Mouse (Mus musculus) intestine, embryonic 14.5 days (tissue): ENCODE measurements at regions not wholly inside any gene's neighbourhood (a gene's known extent, or its start where the extent isn't known, plus 50 kb on each side); places are given as distances from the start of the nearest gene placed in this dataset.

Experiments
- ATAC-seq: fragments of 200-750 bp; cut with Nextera tagmentation; replicated peaks from 2 replicates; pipeline ENCODE4 v1.8.0; 2017; ENCODE audit warnings: low read depth, moderate number of reproducible peaks, moderate TSS enrichment, moderate library complexity; ENCODE audit not compliant: low FRiP score, low TSS enrichment
- DNase-seq: peaks from one replicate; pipeline ENCODE4 v3.0.0-alpha.2; 2018; ENCODE audit warnings: low spot score
- H3K27ac ChIP-seq: fragments of 300-500 bp; sonication (generic); 2 replicates; pipeline ENCODE4 v1.5.1; 2014; ENCODE audit warnings: low read depth, mild to moderate bottlenecking, control low read depth
- H3K27me3 ChIP-seq: fragments of 300-500 bp; sonication (generic); replicated peaks from 2 replicates; pipeline ENCODE4 v1.6.1; 2014; ENCODE audit warnings: low read length, control low read depth; ENCODE audit not compliant: control insufficient read depth, insufficient read depth
- H3K36me3 ChIP-seq: fragments of 300-500 bp; sonication (generic); 2 replicates; pipeline ENCODE4 v1.6.1; 2014; ENCODE audit warnings: low read length, control low read depth; ENCODE audit not compliant: control insufficient read depth, insufficient read depth
- H3K4me1 ChIP-seq: fragments of 300-500 bp; sonication (generic); replicated peaks from 2 replicates; pipeline ENCODE4 v1.6.1; 2014; ENCODE audit warnings: low read length, control low read depth, mixed read lengths; ENCODE audit not compliant: control insufficient read depth, insufficient read depth
- H3K4me2 ChIP-seq: fragments of 300-500 bp; sonication (generic); 2 replicates; pipeline ENCODE4 v1.6.1; 2014; ENCODE audit warnings: low read length
- H3K4me3 ChIP-seq: fragments of 300-500 bp; sonication (generic); 2 replicates; pipeline ENCODE4 v1.5.1; 2014; ENCODE audit warnings: low read depth, low read length, control low read depth, mixed read lengths
- H3K9ac ChIP-seq: fragments of 300-500 bp; sonication (generic); 2 replicates; pipeline ENCODE4 v1.6.1; 2014; ENCODE audit warnings: mild to moderate bottlenecking, low read length
- H3K9me3 ChIP-seq: fragments of 300-500 bp; sonication (generic); 2 replicates; pipeline ENCODE4 v1.6.1; 2016; ENCODE audit warnings: low read length, control low read depth; ENCODE audit not compliant: control insufficient read depth
- WGBS: fragments of 180-500 bp; shearing (Covaris S2); extraction: QIAGEN DNeasy Blood & Tissue Kit; methylation state at CpG from one replicate; pipeline ENCODE4 v1.1.7; 2014; 5-methylcytosine and 5-hydroxymethylcytosine counted together

DNA sequence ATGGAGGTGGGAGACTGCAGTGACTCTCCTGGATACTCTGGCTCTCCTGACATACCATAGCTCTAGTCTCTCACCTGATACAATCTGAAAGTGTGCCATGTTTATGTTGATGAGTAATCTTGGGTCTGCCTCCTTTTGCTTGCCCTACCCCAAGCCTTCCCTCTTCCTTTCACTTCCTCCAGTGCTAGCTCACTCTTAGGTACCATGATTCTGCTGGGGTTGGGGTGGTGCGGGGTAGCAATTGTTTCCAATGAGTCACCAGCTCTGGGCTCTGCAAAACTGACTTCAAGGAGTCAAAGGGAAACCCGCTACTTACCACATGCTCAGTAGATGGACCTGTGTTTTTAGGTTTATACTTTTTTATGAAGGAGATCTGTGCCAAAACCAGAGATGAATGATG, 89.3 kb upstream of the Cdkn3 start:
- H3K36me3 ChIP-seq, result no peaks in the 10 kb centered on the region
- H3K27me3 ChIP-seq, result no peaks in the 10 kb centered on the region
- DNase-seq (no peak), ATAC-seq (no peak)
- H3K4me2 ChIP-seq, result no peak overlapping the region
- no peak overlapping the region for H3K9ac ChIP-seq
- WGBS, result 97% methylated on average over 2 of the region's 2 CpGs
- no peaks in the 10 kb centered on the region for H3K9me3 ChIP-seq
- no peaks in the 10 kb centered on the region for H3K4me1 ChIP-seq
- no peak overlapping the region for H3K27ac ChIP-seq
- H3K4me3 ChIP-seq, result no peak overlapping the region

DNA sequence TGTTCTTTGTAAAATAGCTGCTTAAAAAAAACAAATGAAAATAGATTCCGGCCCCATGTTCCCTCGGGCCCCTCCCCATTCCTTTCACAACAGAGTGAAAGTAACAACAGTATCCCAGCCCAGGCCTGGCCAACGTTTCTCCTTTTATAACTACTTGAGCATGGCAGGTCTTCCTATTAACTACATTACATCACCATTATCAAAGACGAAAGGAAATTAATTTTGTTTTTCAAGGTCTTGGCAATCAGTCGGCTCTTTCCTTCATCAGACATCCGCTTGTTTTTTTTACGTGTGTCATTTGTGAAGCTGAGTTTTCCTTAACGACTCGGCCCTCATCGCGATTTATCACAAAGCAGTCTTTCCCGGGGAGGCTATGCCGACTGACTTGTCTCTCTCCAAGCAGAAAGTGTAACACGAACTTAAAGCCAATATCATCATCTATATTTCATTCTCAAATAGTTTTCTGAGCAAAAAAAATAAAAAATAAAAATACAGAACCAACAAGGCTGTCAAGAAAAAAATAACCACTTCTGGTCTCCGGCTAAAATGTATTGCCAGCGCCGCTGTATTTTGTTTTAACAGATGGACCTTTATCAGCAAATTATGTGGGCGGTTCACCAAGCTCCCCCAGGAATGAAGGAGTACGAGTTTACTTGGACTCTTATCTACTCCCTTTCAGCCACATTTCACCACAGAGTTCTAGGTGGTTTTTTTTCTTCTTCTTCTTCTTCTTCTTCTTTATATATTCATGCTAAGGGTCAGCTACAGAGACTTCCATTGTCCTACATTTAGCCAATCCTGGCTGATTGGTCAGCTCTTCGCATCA, 89.9 kb upstream of the Cdkn3 start:
- ATAC-seq, result no peak
- no peak for DNase-seq
- Histone ChIP-seq H3K27me3 (no peaks in the 10 kb centered on the region), H3K27ac (no peak overlapping the region), H3K9ac (no peak overlapping the region), H3K4me2 (no peak overlapping the region), H3K36me3 (no peaks in the 10 kb centered on the region), H3K4me3 (no peak overlapping the region), H3K4me1 (no peaks in the 10 kb centered on the region), H3K9me3 (no peaks in the 10 kb centered on the region)
- 69% methylated on average over 20 of the region's 20 CpGs for WGBS

GRCm38 (mm10) chr14:46668275-46668674, 92.1 kb upstream of the Cdkn3 start:
- Histone ChIP-seq H3K9ac (no peak overlapping the region), H3K4me3 (no peak overlapping the region), H3K27me3 (no peaks in the 10 kb centered on the region), H3K9me3 (no peaks in the 10 kb centered on the region), H3K27ac (no peak overlapping the region), H3K36me3 (no peaks in the 10 kb centered on the region), H3K4me2 (no peak overlapping the region), H3K4me1 (no peaks in the 10 kb centered on the region)
- WGBS, result 75% methylated on average over 3 of the region's 3 CpGs
- no peak for ATAC-seq
- DNase-seq, result no peak

- Histone ChIP-seq H3K4me1 (peaks cover 8% of the 10 kb centered on the region), H3K9ac (no peak overlapping the region), H3K9me3 (no peaks in the 10 kb centered on the region), H3K4me2 (no peak overlapping the region), H3K27ac (no peak overlapping the region), H3K4me3 (no peak overlapping the region), H3K27me3 (no peaks in the 10 kb centered on the region), H3K36me3 (no peaks in the 10 kb centered on the region)
- ATAC-seq, result 0 out of 2 replicates have a peak, but pooled peaks have one; percentile 45
- WGBS, result 70% methylated on average over 6 of the region's 6 CpGs
- DNase-seq, result no peak
Observed at GRCm38 (mm10) chr14:46664305-46664704, 96.0 kb upstream of the Cdkn3 start.

GRCm38 (mm10) chr14:46663529-46663928, 96.8 kb upstream of the Cdkn3 start:
- H3K4me2 ChIP-seq, result no peak overlapping the region
- H3K9ac ChIP-seq, result no peak overlapping the region
- H3K9me3 ChIP-seq, result no peaks in the 10 kb centered on the region
- DNase-seq (no peak), ATAC-seq (no peak)
- no peak overlapping the region for H3K27ac ChIP-seq
- peaks cover 8% of the 10 kb centered on the region for H3K4me1 ChIP-seq
- H3K36me3 ChIP-seq, result no peaks in the 10 kb centered on the region
- H3K4me3 ChIP-seq, result no peak overlapping the region
- H3K27me3 ChIP-seq, result no peaks in the 10 kb centered on the region
- 82% methylated on average over 5 of the region's 5 CpGs for WGBS

GRCm38 (mm10) chr14:46661792-46662545, 98.4 kb upstream of the Cdkn3 start:
- H3K36me3 ChIP-seq, result no peaks in the 10 kb centered on the region
- ATAC-seq (peak; percentile 58), DNase-seq (peak; percentile 63)
- no peak overlapping the region for H3K4me3 ChIP-seq
- 10% methylated on average over 9 of the region's 9 CpGs for WGBS
- H3K27me3 ChIP-seq, result no peaks in the 10 kb centered on the region
- H3K4me1 ChIP-seq, result peaks cover 8% of the 10 kb centered on the region
- H3K27ac ChIP-seq, result peak overlapping the region; percentile 8; the same call in 1 of the 2 replicates
- no peaks in the 10 kb centered on the region for H3K9me3 ChIP-seq
- no peak overlapping the region for H3K9ac ChIP-seq
- H3K4me2 ChIP-seq, result no peak overlapping the region

DNA sequence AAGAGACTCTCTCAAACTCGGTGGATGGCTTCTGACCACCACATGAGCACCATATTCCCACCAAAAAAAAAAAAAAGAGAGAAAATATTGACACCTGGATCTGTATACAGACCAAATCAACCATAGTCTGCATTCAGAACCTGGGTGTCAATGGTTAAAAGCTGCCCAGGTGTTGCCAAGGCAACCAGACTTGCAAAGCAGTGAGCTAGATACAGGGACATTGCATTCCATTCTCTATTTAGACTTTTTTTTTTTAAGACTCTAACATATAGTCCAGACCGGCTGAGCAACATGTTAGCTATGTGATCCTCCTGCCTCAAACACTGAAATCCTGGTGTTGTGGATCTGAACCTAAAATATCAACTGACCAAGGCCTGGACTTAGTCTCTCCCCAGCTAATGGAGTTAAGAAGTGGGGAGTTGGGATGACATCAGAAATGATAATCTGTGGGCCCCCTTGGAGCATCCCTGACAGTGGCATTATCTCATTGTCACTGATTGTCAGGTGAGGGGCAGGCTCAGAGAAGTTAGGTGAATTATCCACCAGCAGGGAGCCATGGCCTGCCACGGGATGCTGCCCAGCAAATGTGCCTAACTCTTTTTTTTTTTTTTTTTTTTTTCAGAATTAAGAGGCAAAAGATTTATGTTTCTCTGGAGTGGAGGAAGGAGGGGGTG, 99.1 kb upstream of the Cdkn3 start:
- ATAC-seq, result no peak
- 38% methylated on average over 3 of the region's 3 CpGs for WGBS
- no peak overlapping the region for H3K4me2 ChIP-seq
- no peaks in the 10 kb centered on the region for H3K27me3 ChIP-seq
- no peak overlapping the region for H3K9ac ChIP-seq
- H3K27ac ChIP-seq, result peak overlapping the region; percentile 8; the same call in 1 of the 2 replicates
- H3K4me1 ChIP-seq, result peaks cover 8% of the 10 kb centered on the region
- DNase-seq, result no peak
- no peaks in the 10 kb centered on the region for H3K9me3 ChIP-seq
- no peak overlapping the region for H3K4me3 ChIP-seq
- no peaks in the 10 kb centered on the region for H3K36me3 ChIP-seq

DNA sequence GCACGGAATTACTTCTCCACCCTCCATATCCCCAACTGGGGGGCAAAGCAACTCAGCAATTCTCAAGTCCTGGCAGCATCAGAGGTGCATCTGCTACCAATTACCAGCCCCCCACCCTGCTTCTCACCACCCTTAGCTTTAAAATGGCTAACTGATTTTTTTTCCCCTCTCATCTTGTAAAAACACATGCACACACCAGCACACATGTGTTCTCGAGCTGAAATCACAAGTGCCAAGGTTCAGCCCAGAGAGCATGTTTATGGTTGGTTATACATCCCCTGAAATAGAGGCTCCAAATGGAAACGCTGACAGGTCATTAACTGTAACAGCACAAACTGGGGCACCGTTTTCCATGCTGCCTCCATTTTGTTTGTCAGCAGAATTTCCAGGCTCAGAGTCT, 101.0 kb upstream of the Cdkn3 start:
- ATAC-seq, result no peak
- WGBS, result 58% methylated on average over 4 of the region's 4 CpGs
- H3K9me3 ChIP-seq, result no peaks in the 10 kb centered on the region
- no peaks in the 10 kb centered on the region for H3K27me3 ChIP-seq
- DNase-seq, result no peak
- peaks cover 8% of the 10 kb centered on the region for H3K4me1 ChIP-seq
- H3K36me3 ChIP-seq, result no peaks in the 10 kb centered on the region
- no peak overlapping the region for H3K4me2 ChIP-seq
- H3K9ac ChIP-seq, result no peak overlapping the region
- H3K4me3 ChIP-seq, result no peak overlapping the region
- H3K27ac ChIP-seq, result no peak overlapping the region
